Comparison of ENCODE assay signal across 8 mouse cellular contexts in the genomic region with DNA sequence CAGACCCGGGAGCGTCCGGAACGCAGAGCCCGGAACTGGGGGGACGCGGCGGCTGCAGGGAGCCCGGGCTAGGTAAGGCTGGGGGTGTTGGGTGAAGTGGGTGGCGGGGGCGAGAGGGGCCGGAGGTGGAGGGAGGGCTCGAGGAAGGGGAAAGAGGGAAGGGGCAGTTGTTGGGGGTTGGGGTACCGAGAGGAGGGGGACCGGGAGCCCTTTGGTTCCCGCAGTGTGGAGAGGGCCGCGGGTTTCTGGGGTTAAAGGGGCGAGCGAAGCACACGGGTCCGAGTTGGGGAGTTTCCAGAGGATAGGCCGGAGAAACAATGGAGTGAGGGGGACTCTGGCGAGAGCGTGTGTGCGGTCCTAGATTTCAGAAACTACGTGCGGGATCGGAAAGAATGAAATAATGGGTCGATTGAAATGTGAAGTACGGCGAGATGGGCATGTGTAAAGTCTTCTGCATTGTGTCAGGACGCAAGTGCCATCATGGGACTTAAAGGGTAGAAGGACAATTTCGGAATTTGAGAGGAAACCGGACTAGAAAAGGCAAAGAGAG. TPM values are rescaled to one million over a fixed set of nuclear protein-coding genes. Genes with fewer than 3 reads are reported as not detected.
DNase-seq lines count a peak whose midpoint lies in the region; ATAC-seq and TF ChIP-seq lines count a peak whose summit lies in the region.

No protein-coding gene starts in this region.

- H3K4me2 ChIP-seq in forebrain, embryonic 15.5 days (replicated peaks), result peak overlapping the region; percentile 74
- H3K4me2 ChIP-seq in liver, embryonic 14.5 days (ENCODE audit: low read depth), result peak overlapping the region; percentile 77

- peak overlapping the region; percentile 98 for H3K27ac ChIP-seq in forebrain, embryonic 15.5 days (replicated peaks)
- H3K27ac ChIP-seq in liver, embryonic 14.5 days, result no peak overlapping the region

- no peaks in the 10 kb centered on the region for H3K27me3 ChIP-seq in forebrain, embryonic 15.5 days
- H3K27me3 ChIP-seq in liver, embryonic 14.5 days (ENCODE audit: control insufficient read depth, insufficient read depth, low read length), result peaks cover 5% of the 10 kb centered on the region

- peak overlapping the region; percentile 84 for H3K9ac ChIP-seq in forebrain, embryonic 15.5 days (replicated peaks)
- H3K9ac ChIP-seq in liver, embryonic 14.5 days (replicated peaks), result peak overlapping the region; percentile 73

- no peak for TF ChIP-seq CTCF in lung, adult 2 months (IDR thresholded peaks at IDR 0.05; ENCODE audit: insufficient read depth, low read length)
- TF ChIP-seq CTCF in liver, embryonic 14.5 days (IDR thresholded peaks at IDR 0.05; ENCODE audit: low read depth), result no peak

- H3K4me3 ChIP-seq in lung, adult 2 months (replicated peaks; ENCODE audit: extremely low read depth, low read depth, low read length), result peak overlapping the region; percentile 85
- peak overlapping the region; percentile 92 for H3K4me3 ChIP-seq in forebrain, embryonic 15.5 days
- H3K4me3 ChIP-seq in liver, embryonic 14.5 days (ENCODE audit: insufficient read depth in 1 of 2, low read depth in 2 of 2, low read length in 2 of 2), result peak overlapping the region; percentile 67 to 75

- TF ChIP-seq POLR2A in lung, adult 2 months (IDR thresholded peaks at IDR 0.05; ENCODE audit: borderline replicate concordance, extremely low read depth, low read depth, low read length), result no peak

- no peaks in the 10 kb centered on the region for H3K9me3 ChIP-seq in forebrain, embryonic 15.5 days
- H3K9me3 ChIP-seq in liver, embryonic 14.5 days (ENCODE audit: control insufficient read depth, low read length), result no peaks in the 10 kb centered on the region

- peaks cover 3% of the 10 kb centered on the region; the same call in 1 of the 2 replicates for H3K4me1 ChIP-seq in lung, adult 2 months (ENCODE audit: control insufficient read depth, insufficient read depth, low read length)
- H3K4me1 ChIP-seq in forebrain, embryonic 15.5 days, result peaks cover 38% of the 10 kb centered on the region
- peaks cover 3 to 11% of the 10 kb centered on the region in 2 experiments; a peak in 2 of 4 replicates for H3K4me1 ChIP-seq in liver, embryonic 14.5 days (replicated peaks; ENCODE audit: control insufficient read depth in 2 of 2, insufficient read depth in 2 of 2, low read length in 1 of 2)

- 2% methylated on average over 34 of the region's 35 CpGs for WGBS in lung, adult 2 months
- under 1% methylated on average over 33 of the region's 35 CpGs for WGBS in forebrain, embryonic 15.5 days
- 1% methylated on average over 35 of the region's 35 CpGs for WGBS in liver, embryonic 14.5 days (ENCODE audit: insufficient replicate concordance)

- peak; percentile 34 for DNase-seq in lung, adult 2 months
- no peak for DNase-seq in lung, postnatal 25 days (ENCODE audit: low spot score)
- peak; percentile 37 for DNase-seq in ZHBTc4 (ENCODE audit: low read depth, low spot score)
- no peak for DNase-seq in liver, embryonic 14.5 days (ENCODE audit: low read depth in 3 of 3, low spot score in 3 of 3)
- DNase-seq in layer of hippocampus, postnatal 10 days (ENCODE audit: low spot score in 2 of 2), result no peak
- no peak for DNase-seq in adrenal gland, postnatal 25 days

- ATAC-seq in forebrain, embryonic 15.5 days (replicated peaks), result peak; percentile 33; the same call in 1 of the 2 replicates
- ATAC-seq in liver, embryonic 14.5 days (ENCODE audit: insufficient read depth), result no peak
- ATAC-seq in inflammation-experienced regulatory T-cells, adult 6 months, result no peak

- no peaks in the 10 kb centered on the region for H3K36me3 ChIP-seq in forebrain, embryonic 15.5 days
- H3K36me3 ChIP-seq in liver, embryonic 14.5 days (replicated peaks; ENCODE audit: control insufficient read depth, insufficient read depth, low read depth), result no peaks in the 10 kb centered on the region

- no peak for TF ChIP-seq EP300 in liver, embryonic 14.5 days (IDR thresholded peaks at IDR 0.05; ENCODE audit: low read depth)

RNA-seq across cellular contexts. Expression of a gene that starts 1.2 kb away (rescaled TPM):
- polyA plus RNA-seq in lung, adult 2 months (2012; rRNA removed), result 7.1 and 10.6 TPM in 2 replicates
- 42.9 and 43.7 TPM in 2 replicates for polyA plus RNA-seq in forebrain, embryonic 15.5 days (2015; fragmentation: Nextera tagmentation; extraction: Ambion mirVana)
- 6.5 and 7.7 TPM in 2 replicates for polyA plus RNA-seq in liver, embryonic 14.5 days (2012; rRNA removed)
- polyA plus RNA-seq in liver, embryonic 14.5 days (2014; fragmentation: Nextera tagmentation; extraction: Ambion mirVana), result 6.7 and 8.4 TPM in 2 replicates
- polyA plus RNA-seq in inflammation-experienced regulatory T-cells, adult 6 months (2017; shearing (Covaris generic)), result under 1 TPM in 1 of 3 experiments, not detected in 2; 0.17 TPM
- total RNA-seq in layer of hippocampus, postnatal 10 days (2021), result 10 to 100 TPM; 32.3 to 35.1 TPM
- total RNA-seq in adrenal gland, postnatal 25 days (2021), result 18.7 and 19.6 TPM in 2 replicates

RNA-seq across cellular contexts. Expression of a gene that starts 33.9 kb away (rescaled TPM):
- polyA plus RNA-seq in lung, adult 2 months (2012; rRNA removed), result 0.23 and 0.53 TPM in 2 replicates
- 0.46 and 0.53 TPM in 2 replicates for polyA plus RNA-seq in forebrain, embryonic 15.5 days (2015; fragmentation: Nextera tagmentation; extraction: Ambion mirVana)
- polyA plus RNA-seq in liver, embryonic 14.5 days (2012; rRNA removed), result 11.4 and 12.1 TPM in 2 replicates
- polyA plus RNA-seq in liver, embryonic 14.5 days (2014; fragmentation: Nextera tagmentation; extraction: Ambion mirVana), result 10.9 and 11.6 TPM in 2 replicates
- not detected for polyA plus RNA-seq in inflammation-experienced regulatory T-cells, adult 6 months (2017; shearing (Covaris generic))
- 1 to 10 TPM in 1 of 2 experiments, under 1 TPM in 1; 0.39 to 1.1 TPM for total RNA-seq in layer of hippocampus, postnatal 10 days (2021)
- 1.9 and 3.8 TPM in 2 replicates for total RNA-seq in adrenal gland, postnatal 25 days (2021)

RNA-seq across cellular contexts. Expression of a gene that starts 39.3 kb away (rescaled TPM):
- not detected in 2 replicates for polyA plus RNA-seq in lung, adult 2 months (2012; rRNA removed)
- 0.28 and 0.33 TPM in 2 replicates for polyA plus RNA-seq in forebrain, embryonic 15.5 days (2015; fragmentation: Nextera tagmentation; extraction: Ambion mirVana)
- not detected in 2 replicates for polyA plus RNA-seq in liver, embryonic 14.5 days (2012; rRNA removed)
- polyA plus RNA-seq in liver, embryonic 14.5 days (2014; fragmentation: Nextera tagmentation; extraction: Ambion mirVana), result not detected in 2 replicates
- not detected for polyA plus RNA-seq in inflammation-experienced regulatory T-cells, adult 6 months (2017; shearing (Covaris generic))
- under 1 TPM in 1 of 2 experiments, not detected in 1; 0.25 TPM for total RNA-seq in layer of hippocampus, postnatal 10 days (2021)
- not detected in 2 replicates for total RNA-seq in adrenal gland, postnatal 25 days (2021)

RNA-seq across cellular contexts. Expression of a gene that starts 52.5 kb away (rescaled TPM):
- polyA plus RNA-seq in lung, adult 2 months (2012; rRNA removed), result 0.84 and 1.3 TPM in 2 replicates
- polyA plus RNA-seq in forebrain, embryonic 15.5 days (2015; fragmentation: Nextera tagmentation; extraction: Ambion mirVana), result 19.8 and 24.8 TPM in 2 replicates
- polyA plus RNA-seq in liver, embryonic 14.5 days (2012; rRNA removed), result 14.3 and 15.7 TPM in 2 replicates
- 11.1 and 12.1 TPM in 2 replicates for polyA plus RNA-seq in liver, embryonic 14.5 days (2014; fragmentation: Nextera tagmentation; extraction: Ambion mirVana)
- 1 to 10 TPM in 2 of 3 experiments, under 1 TPM in 1; 0.92 to 9.3 (median 1.1) TPM for polyA plus RNA-seq in inflammation-experienced regulatory T-cells, adult 6 months (2017; shearing (Covaris generic))
- total RNA-seq in layer of hippocampus, postnatal 10 days (2021), result 1 to 10 TPM; 1.4 to 1.7 TPM
- total RNA-seq in adrenal gland, postnatal 25 days (2021), result 4.3 and 5.6 TPM in 2 replicates

Comparison
In these comparisons a context has a peak if more than half of its experiments do, and no peak if none do; other contexts are left out.
1. DNase-seq: peak in lung, adult 2 months (single experiment) and ZHBTc4 (single experiment); none in lung, postnatal 25 days (single experiment), liver, embryonic 14.5 days (0 of 3), layer of hippocampus, postnatal 10 days (0 of 2) and adrenal gland, postnatal 25 days (single experiment).
2. Peak in every context shown above with its lines, with median percentiles within 50 percentile points of each other: H3K4me3 ChIP-seq.